Mouse (Mus musculus): ENCODE measurements at regions not wholly inside any gene's neighbourhood (a gene's known extent, or its start where the extent isn't known, plus 50 kb on each side); places are given as distances from the start of the nearest gene placed in this dataset.

DNA sequence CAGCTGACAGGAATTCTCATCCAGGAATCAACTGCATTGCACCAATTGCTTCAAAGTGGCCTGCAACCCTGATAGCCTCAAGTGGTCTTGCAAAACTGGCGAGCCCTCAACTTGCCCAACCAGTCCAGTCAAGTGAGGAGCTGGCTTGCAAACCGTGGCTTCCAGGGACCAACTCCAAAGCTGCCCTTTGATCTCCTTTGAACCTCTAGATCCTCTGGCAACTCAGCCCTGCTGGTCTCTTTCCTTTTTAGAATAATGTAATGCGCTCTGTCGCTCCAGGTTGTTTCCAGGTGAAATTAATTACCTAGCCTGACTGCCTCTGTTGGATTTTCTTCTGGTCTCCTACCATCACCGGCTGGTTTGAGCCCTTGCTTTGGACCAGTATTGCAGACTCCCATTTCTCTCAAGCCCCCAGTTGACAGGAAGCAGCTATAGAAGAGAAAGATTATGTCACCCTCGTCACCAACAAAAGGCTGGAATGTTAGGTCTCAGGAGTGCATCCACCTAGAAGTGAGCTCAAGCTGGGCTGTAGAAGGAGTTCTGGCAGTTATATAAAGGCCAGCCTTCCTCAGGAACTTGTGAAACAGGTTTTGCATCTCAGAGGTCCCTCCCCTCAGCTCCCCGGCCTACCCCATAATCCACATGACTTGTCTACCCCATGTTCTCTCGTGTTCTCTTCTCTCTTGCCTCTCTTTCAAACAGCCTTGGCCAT lies 49.8 kb upstream of the Abcd3 start:
- DNase-seq (ENCODE audit: low read depth, low spot score) = no peak
